In genomic region chr1:132722362-132722761, GRCm38 (mm10) we compare ENCODE assay signal across 26 mouse cellular contexts. TPM values are rescaled to one million over a fixed set of nuclear protein-coding genes. Genes with fewer than 3 reads are reported as not detected.
DNase-seq lines count a peak whose midpoint lies in the region; ATAC-seq and TF ChIP-seq lines count a peak whose summit lies in the region.
"Had no signal": no experiment of that assay in that cellular context is flagged by ENCODE, and none has a peak within 500 bp of the region (broad histone marks: within the 10 kb centered on the region; RNA-seq: fewer than 3 reads in every experiment).

No protein-coding gene starts in this region.

- 1% methylated on average over 4 of the region's 4 CpGs for WGBS in cerebellum, adult 2 months
- WGBS in forebrain, embryonic 12.5 days: 87% methylated on average over 4 of the region's 4 CpGs

- TF ChIP-seq POLR2A in cerebellum, adult 2 months (IDR thresholded peaks at IDR 0.05; ENCODE audit: borderline replicate concordance, insufficient read depth, low read length): no peak

- no peaks in the 10 kb centered on the region for H3K36me3 ChIP-seq in forebrain, embryonic 12.5 days (replicated peaks)
- H3K36me3 ChIP-seq: embryonic facial prominence, embryonic 12.5 days; embryonic facial prominence, embryonic 15.5 days; forebrain, embryonic 15.5 days; heart, embryonic 12.5 days; heart, embryonic 15.5 days had no signal

- no peak overlapping the region for H3K9ac ChIP-seq in forebrain, embryonic 12.5 days
- H3K9ac ChIP-seq: embryonic facial prominence, embryonic 12.5 days; embryonic facial prominence, embryonic 15.5 days; forebrain, embryonic 15.5 days; heart, embryonic 12.5 days; heart, embryonic 15.5 days; hindbrain, embryonic 14.5 days had no signal

- H3K27me3 ChIP-seq in cerebellum, adult 2 months (ENCODE audit: control insufficient read depth, insufficient read depth, low read length): no peaks in the 10 kb centered on the region
- H3K27me3 ChIP-seq in forebrain, embryonic 12.5 days: no peaks in the 10 kb centered on the region
- H3K27me3 ChIP-seq: embryonic facial prominence, embryonic 12.5 days; embryonic facial prominence, embryonic 15.5 days; forebrain, embryonic 15.5 days; heart, embryonic 15.5 days had no signal

- peaks cover 45% of the 10 kb centered on the region for H3K4me1 ChIP-seq in cerebellum, adult 2 months (ENCODE audit: control insufficient read depth, insufficient read depth, low read length)
- H3K4me1 ChIP-seq in forebrain, embryonic 12.5 days: peaks cover 32% of the 10 kb centered on the region
- H3K4me1 ChIP-seq: embryonic facial prominence, embryonic 12.5 days; embryonic facial prominence, embryonic 15.5 days; heart, embryonic 12.5 days; heart, embryonic 15.5 days had no signal

- H3K4me2 ChIP-seq in forebrain, embryonic 12.5 days: no peak overlapping the region
- H3K4me2 ChIP-seq: embryonic facial prominence, embryonic 12.5 days; embryonic facial prominence, embryonic 15.5 days; forebrain, embryonic 15.5 days; heart, embryonic 12.5 days; heart, embryonic 15.5 days; hindbrain, embryonic 14.5 days had no signal

- H3K4me3 ChIP-seq in cerebellum, adult 2 months (replicated peaks; ENCODE audit: insufficient read depth, low read depth, low read length): no peak overlapping the region
- no peak overlapping the region for H3K4me3 ChIP-seq in forebrain, embryonic 12.5 days (replicated peaks)
- H3K4me3 ChIP-seq: embryonic facial prominence, embryonic 12.5 days; embryonic facial prominence, embryonic 15.5 days; forebrain, embryonic 15.5 days; gastrocnemius, adult 2 months; heart, embryonic 12.5 days; heart, embryonic 15.5 days had no signal

- H3K27ac ChIP-seq in cerebellum, adult 2 months (ENCODE audit: insufficient read depth, low read length): 0 out of 2 replicates have a peak overlapping the region, but pooled peaks have one; percentile 1
- no peak overlapping the region for H3K27ac ChIP-seq in forebrain, embryonic 12.5 days
- H3K27ac ChIP-seq: embryonic facial prominence, embryonic 12.5 days; embryonic facial prominence, embryonic 15.5 days; gastrocnemius, adult 2 months; heart, embryonic 15.5 days; hindbrain, embryonic 14.5 days; hindbrain, postnatal 0 days had no signal

- H3K9me3 ChIP-seq in forebrain, embryonic 12.5 days: no peaks in the 10 kb centered on the region
- H3K9me3 ChIP-seq: embryonic facial prominence, embryonic 12.5 days; embryonic facial prominence, embryonic 15.5 days; forebrain, embryonic 15.5 days; heart, embryonic 12.5 days; heart, embryonic 15.5 days had no signal

- DNase-seq in cerebellum, adult 2 months: peak; percentile 47 to 71
- no peak for DNase-seq in cerebellum, postnatal 10 days
- peak; percentile 44 for DNase-seq in testis, postnatal 14 days (ENCODE audit: low spot score)
- DNase-seq in testis, postnatal 10 days (ENCODE audit: low spot score): no peak
- DNase-seq in cerebellum, postnatal 25 days: peak; percentile 59 to 67
- DNase-seq: adrenal gland, adult 2 months; adrenal gland, postnatal 14 days; gastrocnemius, adult 2 months; gastrocnemius, postnatal 14 days; heart, adult 18-20 months; heart, postnatal 10 days; heart, postnatal 36 days; kidney, adult 18-20 months; kidney, adult 9 months had no signal

- no peak for TF ChIP-seq CTCF in cerebellum, adult 2 months (IDR thresholded peaks at IDR 0.05; ENCODE audit: borderline replicate concordance, insufficient read depth, low read depth, low read length)

- ATAC-seq in forebrain, embryonic 12.5 days (ENCODE audit: low FRiP score): no peak
- ATAC-seq: CD4-positive, CD25-positive, alpha-beta regulatory T cell, adult 4 months; forebrain, embryonic 15.5 days; hindbrain, postnatal 0 days; inflammation-experienced regulatory T-cells, adult 6 months; intestine, embryonic 16.5 days had no signal

RNA-seq across cellular contexts. Expression of gene Nfasc, which starts 19.2 kb away (rescaled TPM):
- polyA plus RNA-seq in cerebellum, adult 2 months (2012; rRNA removed): 120 and 122 TPM in 2 replicates
- 31.9 and 35.5 TPM in 2 replicates for polyA plus RNA-seq in forebrain, embryonic 12.5 days (2016; fragmentation: Nextera tagmentation; extraction: Ambion mirVana)
- polyA plus RNA-seq: C2C12; CD4-positive, CD25-positive, alpha-beta regulatory T cell, adult 4 months; inflammation-experienced regulatory T-cells, adult 6 months had no signal

Comparison
In these comparisons a context has a peak if more than half of its experiments do, and no peak if none do; other contexts are left out.
1. DNase-seq: peak in cerebellum, adult 2 months (2 of 2), testis, postnatal 14 days (single experiment) and cerebellum, postnatal 25 days (2 of 2); none in cerebellum, postnatal 10 days (0 of 2) and testis, postnatal 10 days (single experiment).